Mouse (Mus musculus): ENCODE measurements at regions not wholly inside any gene's neighbourhood (a gene's known extent, or its start where the extent isn't known, plus 50 kb on each side); places are given as distances from the start of the nearest gene placed in this dataset.

DNA sequence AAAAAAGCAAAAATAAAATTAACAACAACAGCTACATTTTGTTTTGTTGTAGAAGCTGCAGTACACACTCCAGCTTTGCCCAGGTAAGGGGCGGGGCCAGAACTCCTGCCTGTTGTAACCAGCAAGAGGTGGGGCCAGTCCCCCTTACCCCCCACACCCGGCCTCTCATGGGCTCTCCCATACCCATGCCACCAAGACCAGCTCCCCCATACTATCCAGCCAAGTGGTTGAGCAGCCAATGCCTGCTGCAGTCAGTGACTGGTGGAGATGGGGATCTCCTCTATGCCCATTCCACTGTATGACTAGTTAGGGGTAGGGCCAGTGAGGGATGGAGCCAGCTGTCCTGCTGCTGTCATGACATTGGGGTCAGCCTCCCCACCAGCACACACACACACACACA, 180.5 kb upstream of the Tmpo start:
- Histone ChIP-seq H3K27me3 (ENCODE audit: control insufficient read depth, insufficient read depth, low read length) (no peaks in the 10 kb centered on the region), H3K9ac (ENCODE audit: low read depth, low read length, severe bottlenecking) (no peak overlapping the region), H3K9me3 (ENCODE audit: control insufficient read depth, low read length) (no peaks in the 10 kb centered on the region), H3K4me3 (replicated peaks; ENCODE audit: low read length) (no peak overlapping the region), H3K4me2 (replicated peaks; ENCODE audit: low read depth, low read length, severe bottlenecking) (no peak overlapping the region), H3K36me3 (ENCODE audit: control insufficient read depth, insufficient read depth, low read length) (no peaks in the 10 kb centered on the region), H3K27ac (replicated peaks; ENCODE audit: low read depth, low read length) (no peak overlapping the region), H3K4me1 (ENCODE audit: control insufficient read depth, insufficient read depth, low read length) (no peaks in the 10 kb centered on the region)
- no peak for ATAC-seq (ENCODE audit: low FRiP score, low read depth)
- WGBS: 81% methylated on average over 2 of the region's 2 CpGs
- no peak for TF ChIP-seq POLR2A (IDR thresholded peaks at IDR 0.05; ENCODE audit: borderline replicate concordance, extremely low read depth, insufficient read depth, insufficient read length)
- DNase-seq (ENCODE audit: low spot score): no peak

DNA sequence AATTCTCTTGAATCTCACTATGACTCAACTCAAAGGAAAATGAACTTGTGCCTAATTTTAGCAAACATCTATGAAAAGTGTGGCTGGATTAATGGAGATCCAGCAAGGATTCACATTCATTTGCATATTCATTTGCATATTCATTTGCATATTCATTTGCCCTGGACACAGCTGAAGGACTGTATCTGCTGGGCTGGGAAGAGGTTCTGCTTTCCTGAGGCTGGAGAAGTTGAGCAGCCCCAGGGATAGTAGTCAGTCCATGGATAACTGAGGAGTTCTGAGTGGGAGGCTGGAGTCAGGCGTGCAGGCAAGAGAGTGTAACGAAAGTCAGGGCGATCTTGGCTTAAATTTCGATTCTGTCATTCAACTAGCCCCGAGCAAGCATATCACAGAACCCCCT, 164.3 kb upstream of the Tmpo start:
- no peak overlapping the region for H3K4me2 ChIP-seq (replicated peaks; ENCODE audit: low read depth, low read length, severe bottlenecking)
- no peak overlapping the region for H3K27ac ChIP-seq (replicated peaks; ENCODE audit: low read depth, low read length)
- no peak overlapping the region for H3K4me3 ChIP-seq (replicated peaks; ENCODE audit: low read length)
- no peaks in the 10 kb centered on the region for H3K4me1 ChIP-seq (ENCODE audit: control insufficient read depth, insufficient read depth, low read length)
- 54% methylated on average over 5 of the region's 5 CpGs for WGBS
- H3K9me3 ChIP-seq (ENCODE audit: control insufficient read depth, low read length): no peaks in the 10 kb centered on the region
- ATAC-seq (ENCODE audit: low FRiP score, low read depth) (no peak), DNase-seq (ENCODE audit: low spot score) (no peak)
- no peak for TF ChIP-seq POLR2A (IDR thresholded peaks at IDR 0.05; ENCODE audit: borderline replicate concordance, extremely low read depth, insufficient read depth, insufficient read length)
- no peaks in the 10 kb centered on the region for H3K36me3 ChIP-seq (ENCODE audit: control insufficient read depth, insufficient read depth, low read length)
- H3K9ac ChIP-seq (ENCODE audit: low read depth, low read length, severe bottlenecking): no peak overlapping the region
- H3K27me3 ChIP-seq (ENCODE audit: control insufficient read depth, insufficient read depth, low read length): no peaks in the 10 kb centered on the region

DNA sequence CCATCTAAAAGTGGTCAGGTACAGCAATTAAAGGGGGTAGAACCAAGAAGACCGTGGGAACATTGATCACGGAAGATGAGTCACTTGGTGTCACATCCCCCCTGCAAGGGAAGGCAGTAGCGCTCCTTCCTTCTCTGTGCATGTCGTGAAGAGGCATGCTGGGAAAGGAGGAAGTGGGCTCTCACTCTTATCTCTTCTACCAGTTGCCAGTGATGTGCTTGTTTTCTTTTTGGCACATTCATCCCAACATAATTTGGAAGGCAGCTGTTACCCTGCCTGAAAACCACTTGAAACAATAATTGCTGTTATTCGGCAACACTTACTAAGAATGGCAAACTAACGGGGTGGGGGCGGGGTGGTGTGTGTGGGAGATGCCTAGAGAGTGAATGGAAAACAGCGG, 161.0 kb upstream of the Tmpo start:
- DNase-seq (ENCODE audit: low spot score) (no peak), ATAC-seq (ENCODE audit: low FRiP score, low read depth) (no peak)
- no peak overlapping the region for H3K27ac ChIP-seq (replicated peaks; ENCODE audit: low read depth, low read length)
- no peaks in the 10 kb centered on the region for H3K36me3 ChIP-seq (ENCODE audit: control insufficient read depth, insufficient read depth, low read length)
- H3K27me3 ChIP-seq (ENCODE audit: control insufficient read depth, insufficient read depth, low read length): no peaks in the 10 kb centered on the region
- TF ChIP-seq POLR2A (IDR thresholded peaks at IDR 0.05; ENCODE audit: borderline replicate concordance, extremely low read depth, insufficient read depth, insufficient read length): no peak
- no peaks in the 10 kb centered on the region for H3K9me3 ChIP-seq (ENCODE audit: control insufficient read depth, low read length)
- H3K9ac ChIP-seq (ENCODE audit: low read depth, low read length, severe bottlenecking): no peak overlapping the region
- no peaks in the 10 kb centered on the region for H3K4me1 ChIP-seq (ENCODE audit: control insufficient read depth, insufficient read depth, low read length)
- WGBS: 74% methylated on average over 7 of the region's 8 CpGs
- no peak overlapping the region for H3K4me3 ChIP-seq (replicated peaks; ENCODE audit: low read length)
- H3K4me2 ChIP-seq (replicated peaks; ENCODE audit: low read depth, low read length, severe bottlenecking): no peak overlapping the region

DNA sequence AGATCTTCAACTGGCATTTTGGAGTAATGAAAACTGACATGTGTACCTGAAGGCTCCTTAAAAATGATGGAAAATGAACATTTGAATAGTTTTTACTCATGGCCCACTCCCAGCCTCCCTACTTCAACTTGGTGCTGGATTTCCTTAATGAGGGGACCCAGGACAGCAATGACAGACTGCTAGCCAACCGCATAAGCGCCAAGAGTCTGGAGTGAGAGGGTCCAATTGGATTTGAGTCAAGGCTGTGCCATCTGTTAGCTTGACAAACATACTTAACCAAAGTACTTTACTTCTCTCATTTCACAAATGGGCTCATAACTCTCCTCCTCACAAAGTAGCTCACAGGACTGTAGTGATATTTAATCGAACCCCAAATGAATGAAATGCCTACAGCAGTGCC, 158.2 kb upstream of the Tmpo start:
- no peak for TF ChIP-seq POLR2A (IDR thresholded peaks at IDR 0.05; ENCODE audit: borderline replicate concordance, extremely low read depth, insufficient read depth, insufficient read length)
- no peak for ATAC-seq (ENCODE audit: low FRiP score, low read depth)
- Histone ChIP-seq H3K27me3 (ENCODE audit: control insufficient read depth, insufficient read depth, low read length) (no peaks in the 10 kb centered on the region), H3K4me1 (ENCODE audit: control insufficient read depth, insufficient read depth, low read length) (no peaks in the 10 kb centered on the region), H3K27ac (replicated peaks; ENCODE audit: low read depth, low read length) (no peak overlapping the region), H3K36me3 (ENCODE audit: control insufficient read depth, insufficient read depth, low read length) (no peaks in the 10 kb centered on the region), H3K9me3 (ENCODE audit: control insufficient read depth, low read length) (no peaks in the 10 kb centered on the region), H3K9ac (ENCODE audit: low read depth, low read length, severe bottlenecking) (no peak overlapping the region), H3K4me2 (replicated peaks; ENCODE audit: low read depth, low read length, severe bottlenecking) (no peak overlapping the region), H3K4me3 (replicated peaks; ENCODE audit: low read length) (no peak overlapping the region)
- no peak for DNase-seq (ENCODE audit: low spot score)
- 88% methylated on average over 3 of the region's 3 CpGs for WGBS

DNA sequence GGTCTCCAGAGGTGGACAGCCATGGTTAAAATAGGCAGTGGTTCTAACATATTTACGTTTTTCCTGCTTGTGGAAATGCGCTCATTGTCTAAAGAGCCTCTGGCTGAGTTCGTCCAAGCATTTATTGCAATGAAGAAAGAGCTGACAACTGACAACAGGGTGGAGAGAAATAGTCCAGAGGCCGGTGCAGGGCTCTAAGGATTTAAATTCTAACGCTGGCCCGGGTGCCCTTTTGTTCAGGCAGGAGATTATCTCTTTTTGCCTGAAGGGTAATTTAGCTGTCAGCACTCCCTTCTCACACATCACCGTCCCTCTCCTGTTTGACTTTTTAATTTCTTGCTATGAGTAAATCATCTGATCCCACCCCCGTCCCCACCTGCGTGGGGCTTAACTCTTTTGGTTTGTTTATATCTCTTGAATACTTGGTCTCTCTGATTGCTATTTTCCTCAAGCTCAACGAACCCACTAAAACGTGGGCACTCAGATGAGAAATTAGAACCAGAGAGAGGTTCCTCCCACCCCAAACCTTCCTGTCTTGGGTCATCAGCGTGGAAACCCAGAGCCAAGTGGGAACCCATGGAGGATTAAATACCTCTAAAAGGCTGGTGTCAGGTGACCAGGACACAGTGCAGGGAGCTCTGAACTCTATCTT, 145.7 kb upstream of the Tmpo start:
- 34% methylated on average over 12 of the region's 12 CpGs for WGBS
- no peak for TF ChIP-seq POLR2A (IDR thresholded peaks at IDR 0.05; ENCODE audit: borderline replicate concordance, extremely low read depth, insufficient read depth, insufficient read length)
- Histone ChIP-seq H3K27me3 (ENCODE audit: control insufficient read depth, insufficient read depth, low read length) (no peaks in the 10 kb centered on the region), H3K4me2 (replicated peaks; ENCODE audit: low read depth, low read length, severe bottlenecking) (no peak overlapping the region), H3K9me3 (ENCODE audit: control insufficient read depth, low read length) (no peaks in the 10 kb centered on the region), H3K9ac (ENCODE audit: low read depth, low read length, severe bottlenecking) (no peak overlapping the region), H3K27ac (replicated peaks; ENCODE audit: low read depth, low read length) (no peak overlapping the region), H3K36me3 (ENCODE audit: control insufficient read depth, insufficient read depth, low read length) (no peaks in the 10 kb centered on the region), H3K4me1 (ENCODE audit: control insufficient read depth, insufficient read depth, low read length) (no peaks in the 10 kb centered on the region), H3K4me3 (replicated peaks; ENCODE audit: low read length) (no peak overlapping the region)
- DNase-seq (ENCODE audit: low spot score) (no peak), ATAC-seq (ENCODE audit: low FRiP score, low read depth) (no peak)

All from limb, embryonic 14.5 days (tissue).